Mouse (Mus musculus) frontal cortex, adult (tissue): ENCODE results near the gene Adgrl2.

Experiments
- ATAC-seq: cut with Nextera tagmentation; 2 replicates; pipeline ENCODE4 v1.9.2; 2017; ENCODE audit warnings: mild to moderate bottlenecking, moderate library complexity, mixed read lengths; ENCODE audit not compliant: low TSS enrichment

Adgrl2 gene

DNA sequence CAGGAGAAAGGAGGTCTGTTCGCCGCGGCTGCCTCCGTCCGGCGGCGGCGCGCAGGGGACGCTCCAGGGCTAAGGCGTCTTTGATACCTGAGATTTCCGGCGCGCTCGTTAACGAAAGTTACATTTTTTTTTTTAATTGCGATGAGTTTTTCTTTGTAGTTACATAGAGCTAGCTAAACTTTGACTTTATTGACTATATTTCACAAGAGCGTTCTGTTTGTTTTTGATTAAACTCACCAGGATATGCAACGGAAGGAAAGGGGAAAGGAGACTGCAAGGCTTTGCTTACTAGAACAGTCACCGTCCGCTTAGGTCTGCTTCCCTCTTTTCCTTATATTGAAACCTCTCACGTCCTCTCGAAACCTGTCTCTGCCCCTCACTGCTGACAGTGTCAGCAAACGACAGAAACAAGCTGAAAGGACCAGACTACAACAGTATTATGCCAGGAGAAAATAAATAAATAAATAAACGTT lies at the start of gene Adgrl2:
TSS of gene Adgrl2 (minus strand) at position 25 of the 473 bp plus-strand sequence.
- ATAC-seq, result no peak; the same call in 1 of the 2 replicates

- peak; percentile 38; the same call in 1 of the 2 replicates for ATAC-seq
Observed at GRCm38 (mm10) chr3:149038771-149039170, 48.4 kb upstream of the Adgrl2 start.

GRCm38 (mm10) chr3:149019925-149020324 lies 29.6 kb upstream of the Adgrl2 start:
- no peak for ATAC-seq

DNA sequence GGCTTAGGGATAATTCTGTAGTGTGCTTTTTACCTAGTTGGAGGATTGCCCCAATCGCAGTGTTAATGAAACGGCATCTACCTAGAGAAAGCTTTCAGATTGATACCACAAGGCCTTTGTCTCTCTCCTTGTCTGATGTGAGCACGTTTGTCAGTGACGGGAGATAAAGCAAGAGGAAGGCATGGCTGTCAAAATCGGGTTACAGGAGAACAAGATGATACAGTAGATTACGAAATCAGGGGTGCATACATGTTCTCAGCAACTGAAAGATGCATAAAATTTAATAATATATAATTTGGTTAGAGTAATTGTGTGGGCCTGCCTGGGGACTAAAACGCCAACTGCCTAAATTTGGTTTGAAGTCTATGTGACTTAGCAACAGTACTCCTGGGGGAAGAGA lies 19.0 kb upstream of the Adgrl2 start:
- no peak for ATAC-seq

DNA sequence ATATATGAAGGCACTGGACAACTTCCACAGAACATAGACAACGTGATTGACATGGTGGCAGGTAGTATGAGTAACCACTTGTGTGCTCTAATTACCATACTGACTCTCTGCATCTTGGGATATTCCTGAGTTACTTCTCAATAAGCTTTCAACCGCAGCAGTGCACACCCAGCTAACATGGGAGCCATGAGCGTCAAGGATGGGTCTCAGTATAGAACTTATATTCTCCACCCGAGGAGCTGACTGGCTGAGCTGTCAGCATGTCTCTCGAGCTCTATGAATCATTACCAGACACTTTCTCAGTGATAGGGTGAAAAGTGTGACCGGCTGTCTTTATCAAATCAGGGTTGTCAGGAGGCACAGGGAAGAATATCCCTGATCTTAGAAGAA lies 18.3 kb upstream of the Adgrl2 start:
- ATAC-seq, result no peak

- ATAC-seq, result peak; percentile 44; the same call in 1 of the 2 replicates
Observed at GRCm38 (mm10) chr3:149007860-149008633, 17.7 kb upstream of the Adgrl2 start.

DNA sequence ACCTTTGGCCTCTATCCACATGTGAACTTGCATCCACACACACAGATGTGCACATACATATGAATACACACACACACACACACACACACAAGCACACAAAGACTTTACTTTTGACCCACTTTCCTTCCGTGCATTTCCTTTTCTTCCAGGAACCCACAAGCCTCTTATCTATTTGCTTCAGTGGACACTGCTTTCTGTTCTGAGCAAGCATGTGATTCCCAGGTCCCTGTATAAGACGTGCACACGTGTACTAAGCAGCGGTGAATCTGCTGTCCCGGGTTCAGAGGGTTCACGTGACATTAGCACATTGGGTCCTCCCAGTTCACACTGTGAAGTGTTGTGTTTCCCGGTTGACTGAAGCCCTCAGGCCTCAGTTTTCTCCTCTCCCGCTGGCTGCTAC lies 11.0 kb upstream of the Adgrl2 start:
- ATAC-seq, result no peak

GRCm38 (mm10) chr3:148998661-148999060 lies 8.3 kb upstream of the Adgrl2 start:
- no peak for ATAC-seq

GRCm38 (mm10) chr3:148991056-148991455 lies 701 bp upstream of the Adgrl2 start:
- ATAC-seq, result no peak

DNA sequence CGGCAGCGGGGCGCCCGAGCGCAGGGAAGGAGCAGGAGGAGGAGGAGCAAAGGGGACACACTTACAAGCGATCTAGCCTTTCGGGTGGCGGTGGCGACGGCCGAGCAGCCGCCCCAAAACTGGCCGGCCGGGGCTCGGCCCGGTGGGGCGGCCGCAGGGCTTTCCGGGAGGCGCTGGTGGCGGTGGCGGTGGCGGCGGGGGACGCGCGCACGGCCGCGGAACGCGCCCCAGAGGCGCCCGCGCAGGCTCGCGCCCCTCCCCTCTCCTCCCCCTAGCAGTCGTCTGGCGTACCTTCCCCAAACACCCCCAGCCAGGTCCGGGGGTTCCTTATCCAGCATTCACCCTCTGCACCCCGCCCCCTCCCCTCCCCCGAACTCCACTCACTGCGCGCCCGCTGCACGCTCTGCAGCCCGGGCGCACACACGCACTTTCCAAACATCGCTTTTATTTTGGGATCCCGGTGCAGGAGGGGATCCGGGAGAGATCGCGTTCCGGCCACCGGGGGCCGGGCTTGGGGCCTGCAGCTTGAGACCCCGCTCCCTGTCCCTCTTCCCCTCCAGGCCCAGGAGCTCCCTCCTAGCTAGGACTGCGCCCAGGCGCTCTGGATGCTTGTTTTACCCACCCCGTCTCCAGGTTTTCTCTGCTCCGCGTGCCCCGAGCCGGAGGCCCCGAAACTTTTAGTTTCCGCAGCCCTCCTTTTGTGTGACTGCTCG lies 381 bp downstream of the Adgrl2 start:
- ATAC-seq, result peak; percentile 18

DNA sequence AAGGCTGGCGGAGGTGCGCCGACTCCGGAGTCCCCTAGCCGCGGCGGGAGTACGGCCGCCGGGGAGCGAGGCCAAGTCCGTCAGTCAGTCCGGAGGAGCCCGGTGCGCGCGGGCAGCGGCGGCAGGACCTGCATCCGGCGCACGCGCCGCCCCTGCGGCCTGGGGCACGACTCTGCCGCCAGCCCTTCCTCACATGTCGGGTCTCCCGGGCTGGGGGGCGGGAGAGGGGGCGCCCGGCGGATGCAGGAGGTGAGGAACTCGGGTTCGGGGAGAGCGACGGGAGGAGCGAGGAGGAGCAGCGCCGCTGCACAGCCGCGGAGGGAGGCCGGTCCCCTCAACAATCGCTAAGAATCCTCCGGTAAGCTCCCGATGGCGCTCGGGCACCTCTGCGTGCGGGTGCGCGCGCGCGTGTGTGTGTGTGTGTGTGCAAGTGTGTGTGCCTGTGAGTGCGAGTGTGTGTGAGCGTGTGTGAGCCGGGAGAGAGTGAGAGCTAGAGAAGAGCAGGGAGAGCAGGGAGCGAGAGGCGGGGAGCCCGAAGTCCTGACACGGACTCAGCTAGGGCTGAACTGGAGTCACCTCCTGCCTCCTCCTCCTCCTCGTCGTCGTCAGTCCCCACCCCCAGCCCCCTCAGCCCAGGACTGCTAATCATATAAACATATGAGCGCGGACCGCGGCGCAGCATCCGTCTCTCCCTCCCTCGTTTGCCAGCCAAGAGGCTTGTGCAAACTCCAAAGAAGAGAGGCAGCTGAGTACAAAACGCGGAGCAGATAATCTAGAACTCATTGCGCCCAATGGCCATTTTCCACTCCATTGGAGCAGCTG lies 1.1 kb downstream of the Adgrl2 start:
- ATAC-seq, result peak; percentile 61

GRCm38 (mm10) chr3:148988293-148988995 lies 1.9 kb downstream of the Adgrl2 start:
- ATAC-seq, result peak; percentile 17

GRCm38 (mm10) chr3:148987591-148988292 lies 2.6 kb downstream of the Adgrl2 start:
- peak; percentile 27; the same call in 1 of the 2 replicates for ATAC-seq

GRCm38 (mm10) chr3:148986894-148987590 lies 3.3 kb downstream of the Adgrl2 start:
- ATAC-seq, result peak; percentile 1; the same call in 1 of the 2 replicates

- no peak for ATAC-seq
Observed at GRCm38 (mm10) chr3:148986296-148986893, 4.0 kb downstream of the Adgrl2 start.

DNA sequence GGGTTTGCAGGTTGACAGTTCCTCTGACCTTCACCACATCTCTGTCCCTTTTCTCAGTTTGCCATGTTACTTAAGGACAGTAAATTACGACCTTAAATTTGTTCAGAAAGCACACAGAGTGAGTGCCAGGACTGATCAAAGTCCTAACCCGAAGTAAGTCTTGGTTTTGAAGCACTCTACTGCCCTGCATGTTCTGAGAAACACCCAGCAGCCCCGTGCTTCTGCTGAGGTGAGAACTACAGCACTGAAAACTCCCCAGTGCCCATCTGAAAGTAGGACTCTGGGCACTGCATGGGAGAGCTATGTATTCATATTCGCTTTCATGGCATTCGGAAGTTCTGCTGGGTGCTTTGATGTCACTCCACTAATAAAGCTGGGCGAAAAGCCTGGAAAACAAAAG lies 6.0 kb downstream of the Adgrl2 start:
- no peak for ATAC-seq

DNA sequence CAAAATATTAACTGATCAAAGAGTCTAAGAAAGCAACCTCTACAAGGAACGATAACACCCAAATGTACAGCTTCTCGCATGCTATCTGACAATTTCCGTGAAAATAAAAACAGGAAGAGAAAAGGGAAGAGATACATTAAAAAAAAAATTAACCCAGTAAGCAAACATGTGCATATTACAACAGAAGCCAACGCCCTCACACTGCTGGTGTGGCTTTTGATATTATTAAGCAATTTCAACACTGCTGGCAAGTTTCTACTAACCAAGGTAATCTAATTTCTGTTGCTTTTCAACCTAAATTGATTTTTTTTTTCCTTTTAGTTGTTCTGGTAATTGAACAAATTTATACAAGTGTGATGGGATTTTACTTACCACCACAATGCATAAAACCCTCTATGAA lies 8.0 kb downstream of the Adgrl2 start:
- ATAC-seq, result no peak

DNA sequence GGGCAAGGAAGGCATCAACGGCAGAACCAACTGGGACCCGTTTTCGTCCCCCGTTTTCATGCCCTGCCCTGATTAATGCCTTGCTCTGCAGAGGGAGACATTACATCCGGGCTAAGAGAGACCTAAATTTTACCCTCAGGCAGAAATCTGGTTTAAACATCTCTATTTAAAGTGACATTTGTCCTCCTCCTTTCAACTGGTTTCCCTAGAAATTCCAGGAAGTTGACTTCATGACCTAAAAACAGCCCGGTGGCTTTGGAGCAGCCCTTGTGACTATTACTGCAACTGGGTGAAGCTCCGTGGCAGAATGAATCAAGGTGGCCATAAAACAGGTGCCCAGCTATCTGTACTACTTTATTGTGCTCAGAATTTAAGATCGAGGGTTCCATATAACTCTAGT lies 8.6 kb downstream of the Adgrl2 start:
- ATAC-seq, result no peak

DNA sequence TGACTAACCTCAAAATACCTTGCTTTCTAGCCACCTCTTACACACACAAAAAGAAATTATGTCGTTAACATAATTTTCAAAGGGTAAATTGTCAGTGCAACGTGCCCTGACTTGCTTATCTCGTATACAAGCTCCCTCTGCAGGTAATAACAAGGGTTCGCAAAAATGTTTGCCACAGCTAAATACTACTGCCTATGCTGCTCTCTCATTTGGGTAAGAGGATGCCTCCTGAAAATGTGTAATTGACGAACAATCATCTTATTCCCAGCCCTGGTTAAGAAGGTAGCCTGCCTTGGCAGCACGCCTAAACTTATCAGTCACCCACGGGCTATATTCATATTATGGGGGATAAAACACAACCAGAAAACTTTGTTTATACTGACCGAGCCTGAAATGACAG lies 11.8 kb downstream of the Adgrl2 start:
- ATAC-seq, result peak; percentile 73

- no peak for ATAC-seq
Observed at GRCm38 (mm10) chr3:148977838-148978237, 12.5 kb downstream of the Adgrl2 start.
